Mouse (Mus musculus) testis, adult 2 months (tissue): Measurements from ENCODE around the gene Olfr67. TPM values are rescaled to one million over a fixed set of nuclear protein-coding genes. Genes with fewer than 3 reads are reported as not detected.
"Not testable (repeated sequence)": the region's sequence is repeated elsewhere in the genome, so short reads cannot be mapped to it uniquely, and the experiment has no call there.

ENCODE experiments used
- H3K27ac ChIP-seq: fragments of 200-500 bp; 2 replicates; pipeline ENCODE4 v1.5.1; 2012; ENCODE audit warnings: low read depth, low read length; ENCODE audit not compliant: control insufficient read depth, insufficient read depth
- H3K27me3 ChIP-seq: fragments of 200-500 bp; 2 replicates; pipeline ENCODE4 v1.6.1; 2012; ENCODE audit warnings: mild to moderate bottlenecking, low read length, moderate library complexity; ENCODE audit not compliant: control insufficient read depth, insufficient read depth
- H3K36me3 ChIP-seq: fragments of 200-500 bp; 2 replicates; pipeline ENCODE4 v1.6.1; 2012; ENCODE audit warnings: mild to moderate bottlenecking, low read length; ENCODE audit not compliant: control insufficient read depth, insufficient read depth
- H3K4me1 ChIP-seq: fragments of 200-500 bp; 2 replicates; pipeline ENCODE4 v1.6.1; 2012; ENCODE audit warnings: low read length; ENCODE audit not compliant: control insufficient read depth, insufficient read depth
- H3K4me3 ChIP-seq: fragments of 200-500 bp; 2 replicates; pipeline ENCODE4 v1.5.1; 2012; ENCODE audit warnings: low read depth, mild to moderate bottlenecking, low read length, moderate library complexity, mixed read lengths; ENCODE audit not compliant: control insufficient read depth
- CTCF ChIP-seq: fragments of 200-500 bp; IDR thresholded peaks from 2 replicates; pipeline ENCODE4 v1.5.1; 2012; ENCODE audit warnings: low read depth, mild to moderate bottlenecking, inconsistent platforms, low read length, moderate library complexity; ENCODE audit not compliant: control insufficient read depth, insufficient read depth, insufficient replicate concordance
- POLR2A ChIP-seq: fragments of 200-500 bp; IDR thresholded peaks from 2 replicates; pipeline ENCODE4 v1.6.1; 2012; ENCODE audit warnings: low read depth, mild to moderate bottlenecking, inconsistent platforms, low read length, moderate library complexity; ENCODE audit not compliant: control insufficient read depth
- polyA plus RNA-seq: library from polyadenylated mRNA; depleted of rRNA; stranded (reverse); fragments of >200 nt; gene quantifications from 2 replicates; pipeline ENCODE4 v1.2.3, GENCODE M21; 2012; rRNA removed

Olfr67 gene
- not detected in 2 replicates for polyA plus RNA-seq

DNA sequence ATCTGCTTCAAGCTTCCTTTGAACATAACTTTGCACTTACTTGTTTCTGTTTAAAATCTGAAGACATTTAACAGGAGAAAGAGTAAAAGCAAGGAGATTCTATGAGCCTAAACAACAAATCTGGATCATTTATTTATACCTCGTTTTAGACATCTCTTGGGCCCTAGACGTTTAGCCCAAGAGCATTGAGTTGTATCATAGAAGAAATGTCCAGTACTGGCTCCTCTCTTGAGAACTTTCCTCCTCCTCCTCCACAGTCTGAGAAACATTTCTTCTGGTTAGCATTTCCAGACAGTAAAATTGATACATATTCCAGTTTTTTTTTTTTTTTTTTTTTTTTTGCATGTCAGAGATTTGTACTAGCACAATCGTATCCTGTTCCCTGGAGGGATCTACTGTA is at the start of gene Olfr67:
Gene Olfr67 (minus strand): TSS at position 101 of the 400 bp plus-strand sequence.
- Histone ChIP-seq H3K4me3 (no peak within 1 kb of the TSS), H3K36me3 (no peaks in the 10 kb centered on the region), H3K4me1 (no peaks in the 10 kb centered on the region), H3K27ac (no peak within 1 kb of the TSS), H3K27me3 (no peaks in the 10 kb centered on the region)
- no peak for TF ChIP-seq POLR2A
- no peak for TF ChIP-seq CTCF

DNA sequence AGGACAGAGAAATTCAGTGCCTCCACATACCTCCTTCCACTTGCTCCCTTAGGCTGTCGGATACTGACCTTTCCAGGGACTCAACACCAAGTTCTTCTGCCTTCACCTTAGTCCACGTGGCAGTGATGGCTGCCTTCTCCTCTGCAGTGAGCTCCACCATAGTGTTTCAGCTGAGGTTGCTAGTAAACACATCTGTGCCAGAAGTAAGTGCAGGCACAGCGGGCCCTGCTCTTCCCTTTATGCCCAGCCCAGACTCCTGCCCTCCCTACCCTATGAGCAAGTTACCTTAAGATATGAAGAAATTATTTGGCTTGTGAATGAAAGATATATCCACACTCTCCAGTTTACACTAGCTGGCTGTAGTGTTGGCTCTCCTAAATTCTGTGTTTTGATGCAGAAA is 48.6 kb upstream of the Olfr67 start, which contains the start of gene Hbb-bh2:
Gene Hbb-bh2 (minus strand): TSS at position 253 of the 400 bp plus-strand sequence.
- Histone ChIP-seq H3K27me3 (no peaks in the 10 kb centered on the region), H3K36me3 (no peaks in the 10 kb centered on the region), H3K4me1 (no peaks in the 10 kb centered on the region), H3K27ac (no peak within 1 kb of the TSS), H3K4me3 (no peak within 1 kb of the TSS)
- TF ChIP-seq CTCF (no peak), POLR2A (no peak)

DNA sequence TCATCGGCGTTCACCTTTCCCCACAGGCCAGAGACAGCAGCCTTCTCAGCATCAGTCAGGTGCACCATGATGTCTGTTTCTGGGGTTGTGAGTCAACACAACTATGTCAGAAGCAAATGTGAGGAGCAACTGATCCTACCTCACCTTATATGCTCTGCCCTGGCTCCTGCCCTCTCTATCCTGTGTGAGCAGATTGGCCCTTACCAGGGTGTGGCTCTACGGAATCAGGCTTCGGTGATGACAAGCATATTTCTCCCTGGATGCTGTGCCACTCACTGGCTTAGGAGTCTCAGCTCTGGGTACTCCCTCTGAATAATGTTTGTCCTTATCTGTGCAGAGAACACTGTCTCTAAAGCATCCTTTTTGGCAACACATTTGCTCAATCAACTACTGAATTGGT is 36.2 kb upstream of the Olfr67 start, which contains the start of gene Hbb-bs:
Gene Hbb-bs (minus strand): TSS at position 289 of the 400 bp plus-strand sequence.
- TF ChIP-seq POLR2A: no peak
- no peak for TF ChIP-seq CTCF
- Histone ChIP-seq H3K27me3 (no peaks in the 10 kb centered on the region), H3K27ac (no peak within 1 kb of the TSS)

DNA sequence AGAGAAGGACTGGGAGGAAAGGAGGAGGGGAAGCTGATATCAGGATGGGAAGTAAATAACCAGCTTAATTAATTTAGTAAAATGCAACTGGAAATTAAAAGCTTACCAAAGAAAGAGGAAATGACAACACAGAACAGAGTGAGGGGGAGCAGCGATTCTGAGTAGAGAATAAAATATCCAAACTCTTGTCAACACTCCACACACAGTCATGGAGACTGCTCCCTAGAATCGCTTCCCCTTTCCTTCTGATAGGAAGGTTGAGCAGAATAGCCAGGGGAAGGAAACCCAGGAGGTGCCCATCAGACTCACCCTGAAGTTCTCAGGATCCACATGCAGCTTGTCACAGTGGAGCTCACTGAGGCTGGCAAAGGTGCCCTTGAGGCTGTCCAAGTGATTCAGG is 35.5 kb upstream of the Olfr67 start:
- H3K36me3 ChIP-seq, H3K4me3 ChIP-seq, H3K4me1 ChIP-seq, H3K27ac ChIP-seq, H3K27me3 ChIP-seq: not testable (repeated sequence)

More for the DNA sequence above, 36.2 kb upstream of the Olfr67 start, which contains the start of gene Hbb-bs:
- Histone ChIP-seq H3K36me3 (no peaks in the 10 kb centered on the region), H3K4me1 (no peaks in the 10 kb centered on the region), H3K4me3 (no peak within 1 kb of the TSS)

DNA sequence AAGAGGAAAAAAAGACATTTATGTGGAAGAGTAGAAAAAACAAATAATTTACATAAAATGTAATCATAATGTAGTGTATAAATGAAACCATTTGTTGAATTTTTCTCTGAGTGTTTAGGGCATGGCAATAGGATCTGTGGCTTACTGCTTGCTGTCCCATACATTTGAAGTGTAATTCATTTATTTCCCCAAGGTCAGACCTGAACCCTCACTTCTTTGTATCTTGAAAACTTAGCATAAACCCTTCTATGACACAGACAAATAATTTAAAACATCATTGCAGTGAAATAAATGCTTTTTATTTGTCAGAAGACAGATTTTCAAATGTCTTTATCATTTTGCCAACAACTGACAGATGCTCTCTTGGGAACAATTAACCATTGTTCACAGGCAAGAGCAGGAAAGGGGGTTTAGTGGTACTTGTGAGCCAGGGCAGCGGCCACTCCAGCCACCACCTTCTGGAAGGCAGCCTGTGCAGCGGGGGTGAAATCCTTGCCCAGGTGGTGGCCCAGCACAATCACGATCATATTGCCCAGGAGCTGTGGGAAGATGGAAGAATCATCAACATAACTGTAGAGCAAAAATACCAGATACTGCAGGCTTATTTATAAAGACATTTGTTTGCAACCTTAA is 34.8 kb upstream of the Olfr67 start:
- Histone ChIP-seq H3K4me1 (no peaks in the 10 kb centered on the region), H3K36me3 (no peaks in the 10 kb centered on the region), H3K4me3 (no peak overlapping the region), H3K27me3 (no peaks in the 10 kb centered on the region), H3K27ac (no peak overlapping the region)
- TF ChIP-seq POLR2A: no peak
- no peak for TF ChIP-seq CTCF

DNA sequence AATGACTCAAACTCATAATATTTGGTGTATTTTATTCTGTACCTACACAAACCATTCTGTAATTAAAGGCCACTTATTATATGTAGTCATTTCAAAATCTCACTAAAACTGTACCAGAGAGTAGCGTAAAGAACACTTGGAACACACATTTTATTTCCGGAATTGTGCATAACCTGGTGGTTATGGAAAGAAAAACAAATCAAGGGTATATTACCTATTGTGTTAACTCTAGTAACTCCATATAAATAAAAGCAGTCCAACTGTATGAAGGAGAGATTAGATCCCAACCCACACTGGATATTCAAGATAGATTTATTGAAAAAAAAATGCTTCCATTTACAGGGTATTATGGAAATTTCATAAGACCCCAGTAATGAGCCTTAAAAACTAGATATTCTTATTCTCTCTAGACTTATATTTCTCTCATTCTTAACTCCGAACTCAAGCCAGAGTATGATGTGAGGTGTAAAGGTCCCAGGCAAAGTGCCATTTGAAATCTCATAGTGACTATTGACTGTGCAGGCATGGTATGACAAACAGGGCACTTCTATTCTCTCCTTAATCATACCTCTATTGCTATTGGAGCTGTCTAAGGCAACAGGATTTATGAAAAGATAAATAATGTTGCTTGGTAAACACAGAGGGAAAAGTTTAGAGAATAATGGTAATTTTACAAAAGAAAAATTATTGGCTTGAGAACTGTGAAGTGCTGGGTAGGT is 34.1 kb upstream of the Olfr67 start:
- no peak overlapping the region for H3K4me3 ChIP-seq
- H3K36me3 ChIP-seq: no peaks in the 10 kb centered on the region
- TF ChIP-seq CTCF (no peak), POLR2A (no peak)
- no peaks in the 10 kb centered on the region for H3K27me3 ChIP-seq
- no peaks in the 10 kb centered on the region for H3K4me1 ChIP-seq
- H3K27ac ChIP-seq: no peak overlapping the region

DNA sequence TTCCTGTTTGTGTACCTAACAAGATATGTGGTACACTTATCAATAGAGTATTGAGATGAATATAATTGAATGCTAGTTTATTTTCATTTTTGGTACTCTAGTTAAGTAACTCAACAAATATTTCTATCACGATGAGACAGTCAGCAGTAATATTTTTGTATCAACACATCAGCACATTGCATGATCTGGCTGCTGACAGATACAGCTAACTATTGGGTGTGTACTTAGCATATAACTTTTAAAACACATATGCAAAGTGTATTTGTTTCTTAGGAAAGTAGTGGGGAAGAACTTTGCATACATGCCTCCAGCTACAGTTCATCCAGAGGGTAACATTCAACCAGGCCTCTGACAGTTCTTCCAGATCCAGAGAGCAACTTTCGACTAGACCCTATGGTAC is 33.0 kb upstream of the Olfr67 start:
- no peaks in the 10 kb centered on the region for H3K4me1 ChIP-seq
- no peaks in the 10 kb centered on the region for H3K27me3 ChIP-seq
- no peak for TF ChIP-seq POLR2A
- no peaks in the 10 kb centered on the region for H3K36me3 ChIP-seq
- H3K4me3 ChIP-seq: no peak overlapping the region
- H3K27ac ChIP-seq: no peak overlapping the region

DNA sequence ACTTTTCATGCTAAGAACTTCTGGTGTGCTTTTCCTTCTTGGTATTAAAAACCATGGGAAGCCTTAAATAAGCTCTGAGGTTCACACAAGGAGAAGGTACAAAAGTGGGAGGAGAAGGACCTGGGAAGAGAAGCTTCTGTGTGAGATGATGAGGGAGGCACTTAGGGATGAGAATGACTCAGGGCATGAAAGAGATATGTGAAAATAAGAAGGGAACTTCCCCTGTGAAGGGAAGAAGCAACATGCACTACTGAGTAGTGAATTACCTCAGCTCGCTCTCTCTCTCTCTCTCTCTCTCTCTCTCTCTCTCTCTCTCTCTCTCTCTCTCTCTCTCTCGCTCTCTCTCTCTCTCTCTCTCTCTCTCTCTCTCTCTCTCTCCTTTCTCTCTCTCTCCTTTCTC is 23.5 kb upstream of the Olfr67 start:
- not testable (repeated sequence) for H3K4me1 ChIP-seq

More for the DNA sequence above, 23.5 kb upstream of the Olfr67 start:
- not testable (repeated sequence) for H3K4me3 ChIP-seq, H3K27ac ChIP-seq, H3K27me3 ChIP-seq, H3K36me3 ChIP-seq
